Mouse (Mus musculus) G1E (cell line): ENCODE data around the gene Msln.

Source experiments
- CTCF ChIP-seq: IDR thresholded peaks from 2 replicates; pipeline ENCODE4 v1.5.1; 2012; ENCODE audit warnings: low read depth, low read length, inconsistent platforms, mixed read lengths
- TAL1 ChIP-seq: conservative IDR thresholded peaks from 2 replicates; pipeline ENCODE4 v1.6.1; 2012; ENCODE audit warnings: low read depth, low read length, inconsistent platforms, mixed read lengths

DNA sequence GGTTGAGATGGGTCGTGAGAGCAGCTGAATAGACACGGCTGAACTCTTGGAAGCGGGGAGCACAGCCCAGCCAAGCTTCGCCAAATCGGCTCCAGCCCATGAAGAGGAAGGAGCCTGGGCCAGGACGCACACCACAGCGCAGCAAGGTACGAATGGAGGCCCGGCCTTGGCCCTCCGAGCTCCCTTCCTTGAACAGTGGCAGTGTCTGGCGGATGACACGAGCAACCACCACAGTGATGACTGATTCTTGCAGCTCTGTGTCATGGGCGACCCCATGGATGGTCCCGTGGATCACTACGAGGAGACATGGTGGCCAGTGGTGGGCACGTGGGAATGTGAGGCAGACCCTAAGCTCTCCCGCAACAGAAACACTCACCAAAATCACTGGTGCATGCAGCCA is 40.8 kb upstream of the Msln start:
- no peak for TF ChIP-seq CTCF
- no peak for TF ChIP-seq TAL1
